Mouse (Mus musculus): ENCODE data around the gene Kri1.
A peak's percentile ranks its signal among the peaks of the same experiment; 100 is the strongest.
"Not testable (repeated sequence)": the region's sequence is repeated elsewhere in the genome, so short reads cannot be mapped to it uniquely, and the experiment has no call there.

The Kri1 gene

DNA sequence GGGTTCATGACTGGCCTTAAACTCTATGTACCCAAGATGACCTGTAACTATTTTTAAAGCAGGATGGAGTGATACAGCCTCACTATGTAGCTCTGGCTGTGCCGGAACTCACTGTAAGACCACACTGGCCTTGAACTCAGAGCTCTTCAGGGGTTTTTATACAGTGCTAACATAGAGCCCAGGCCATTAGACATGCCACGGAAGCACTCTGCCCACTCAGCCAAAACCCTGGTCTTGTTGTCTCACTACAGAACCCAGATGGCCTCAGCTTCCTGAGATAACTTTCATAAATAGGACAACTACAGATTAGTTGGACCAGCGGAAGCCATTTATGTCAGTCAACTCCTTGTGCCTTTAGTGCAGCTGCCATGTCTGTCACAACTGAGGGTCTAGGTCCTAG is 13.4 kb downstream of the Kri1 start:
- DNase-seq (ENCODE audit: low read depth, low spot score), result no peak

GRCm38 (mm10) chr9:21273520-21274228 is 14.1 kb downstream of the Kri1 start:
- no peak for DNase-seq (ENCODE audit: low read depth, low spot score)

DNA sequence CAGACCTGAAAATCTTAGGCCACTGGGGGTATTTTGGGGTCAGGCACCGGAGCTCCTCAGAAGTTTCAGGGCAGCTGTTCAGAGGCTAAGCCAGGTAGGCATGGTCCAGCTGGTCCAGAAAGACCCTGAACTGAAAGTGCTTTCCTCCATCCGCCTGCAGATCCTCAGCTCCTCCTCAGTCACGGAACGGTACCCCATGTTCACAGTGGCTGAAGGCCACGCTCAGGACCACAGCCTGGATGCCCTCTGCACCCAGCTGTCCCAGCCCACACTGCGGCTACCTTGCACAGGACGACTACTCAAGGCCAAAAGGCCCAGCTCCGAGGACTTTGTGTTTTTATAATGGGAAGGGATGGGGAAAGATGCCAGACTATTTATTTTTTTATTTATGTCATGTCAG is 14.7 kb downstream of the Kri1 start:
- no peak for DNase-seq (ENCODE audit: low read depth, low spot score)

DNA sequence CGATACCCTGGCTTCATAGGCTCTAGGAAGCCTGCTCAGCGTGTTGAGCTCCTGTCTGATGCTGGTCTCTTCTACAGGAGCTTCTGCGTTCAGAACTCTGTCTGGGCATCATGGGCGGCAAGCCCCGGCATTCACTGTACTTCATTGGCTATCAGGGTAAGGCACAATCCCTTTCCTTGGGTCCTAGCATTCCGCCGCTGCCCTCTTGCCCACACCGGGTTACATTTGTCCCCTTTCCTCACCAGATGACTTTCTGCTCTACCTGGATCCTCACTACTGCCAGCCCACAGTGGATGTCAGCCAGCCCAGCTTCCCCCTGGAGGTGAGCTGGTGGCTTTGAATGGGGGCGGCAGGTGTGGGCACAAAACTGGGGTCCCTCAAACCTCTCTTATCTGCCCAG is 15.4 kb downstream of the Kri1 start:
- no peak for DNase-seq (ENCODE audit: low read depth, low spot score)

DNA sequence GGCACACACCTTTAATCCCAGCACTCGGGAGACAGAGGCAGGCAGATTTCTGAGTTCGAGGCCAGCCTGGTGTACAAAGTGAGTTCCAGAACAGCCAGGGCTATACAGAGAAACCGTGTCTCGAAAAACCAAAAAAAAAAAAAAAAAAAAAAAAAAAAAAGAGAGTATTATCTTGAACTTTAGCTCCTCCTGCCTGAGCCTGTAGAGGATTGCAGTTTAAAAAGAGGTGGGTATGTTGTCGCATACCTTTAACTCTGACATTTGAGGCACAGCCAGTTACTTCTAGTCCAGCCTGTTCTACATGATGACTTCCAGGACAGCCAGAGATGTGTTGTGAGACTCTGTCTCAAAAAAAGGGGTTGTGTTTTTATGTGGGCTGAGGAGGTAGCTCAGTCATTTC is 18.2 kb downstream of the Kri1 start:
- not testable (repeated sequence) for DNase-seq (ENCODE audit: low read depth, low spot score)

- no peak for DNase-seq (ENCODE audit: low read depth, low spot score)
These were observed 19.5 kb downstream of the Kri1 start for GRCm38 (mm10) chr9:21268305-21268704.

- no peak for DNase-seq (ENCODE audit: low read depth, low spot score)
These were observed 20.9 kb downstream of the Kri1 start for GRCm38 (mm10) chr9:21266889-21267288.

GRCm38 (mm10) chr9:21265611-21266010 is 22.2 kb downstream of the Kri1 start:
- DNase-seq (ENCODE audit: low read depth, low spot score), result no peak

GRCm38 (mm10) chr9:21265000-21265561 is 22.7 kb downstream of the Kri1 start, which contains the start of gene Atg4d:
Atg4d (plus strand) TSS chr9:21265293.
- peak; percentile 93 for DNase-seq (ENCODE audit: low read depth, low spot score)

DNA sequence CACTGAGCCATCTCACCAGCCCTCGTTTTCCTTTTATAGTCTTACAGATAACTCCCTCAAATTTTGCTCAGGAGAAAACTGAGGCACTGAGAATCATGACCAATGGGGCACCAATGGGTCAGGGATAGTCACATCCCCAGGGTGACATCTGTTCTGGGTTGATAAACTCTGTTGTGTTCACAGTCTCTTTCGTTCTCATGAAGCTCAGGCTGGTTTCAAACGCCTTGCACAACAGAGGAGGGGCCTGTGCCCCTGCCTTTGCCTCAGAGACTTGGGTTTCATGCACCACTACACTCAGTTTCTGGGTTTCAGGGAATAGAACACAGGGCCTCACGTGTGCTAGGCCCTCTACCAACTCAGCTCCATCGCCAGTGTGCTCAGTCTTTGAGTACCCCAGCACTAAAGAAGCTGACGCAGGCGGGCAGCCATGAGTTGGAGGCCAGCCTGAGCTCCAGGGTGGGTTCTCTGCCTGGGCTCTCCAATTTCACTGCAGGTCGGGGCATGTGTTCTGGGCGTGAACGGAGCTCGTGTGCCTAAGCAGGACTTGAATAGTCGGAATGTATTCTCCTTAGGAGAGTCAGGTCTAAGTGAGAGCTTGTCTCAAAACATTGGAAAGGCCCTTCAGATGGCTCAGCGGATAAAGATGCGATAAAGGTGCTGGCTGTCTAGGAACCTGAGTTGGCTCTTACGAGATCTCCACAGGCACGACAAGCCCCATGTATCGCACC is 23.3 kb downstream of the Kri1 start:
- DNase-seq (ENCODE audit: low read depth, low spot score), result no peak

DNA sequence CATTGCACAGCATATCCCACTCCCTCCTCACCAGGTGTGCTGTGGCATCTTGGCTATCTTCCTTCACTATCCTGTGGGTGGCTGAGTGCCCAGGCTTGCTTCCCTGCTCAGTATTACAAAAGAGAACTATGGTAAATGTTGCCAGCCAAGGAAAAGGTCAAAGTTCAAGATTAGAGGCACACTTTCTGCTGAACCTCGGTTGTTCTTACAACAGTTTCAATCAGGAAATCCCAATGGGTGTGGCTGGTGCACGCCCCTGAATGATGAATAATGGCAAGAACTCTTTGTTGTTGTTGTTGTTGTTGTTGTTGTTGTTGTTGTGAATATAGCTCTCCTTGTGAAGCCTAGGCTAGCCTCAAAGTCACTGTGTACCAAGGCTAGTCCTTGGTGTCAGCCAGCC is 25.9 kb downstream of the Kri1 start:
- DNase-seq (ENCODE audit: low read depth, low spot score), result no peak

DNA sequence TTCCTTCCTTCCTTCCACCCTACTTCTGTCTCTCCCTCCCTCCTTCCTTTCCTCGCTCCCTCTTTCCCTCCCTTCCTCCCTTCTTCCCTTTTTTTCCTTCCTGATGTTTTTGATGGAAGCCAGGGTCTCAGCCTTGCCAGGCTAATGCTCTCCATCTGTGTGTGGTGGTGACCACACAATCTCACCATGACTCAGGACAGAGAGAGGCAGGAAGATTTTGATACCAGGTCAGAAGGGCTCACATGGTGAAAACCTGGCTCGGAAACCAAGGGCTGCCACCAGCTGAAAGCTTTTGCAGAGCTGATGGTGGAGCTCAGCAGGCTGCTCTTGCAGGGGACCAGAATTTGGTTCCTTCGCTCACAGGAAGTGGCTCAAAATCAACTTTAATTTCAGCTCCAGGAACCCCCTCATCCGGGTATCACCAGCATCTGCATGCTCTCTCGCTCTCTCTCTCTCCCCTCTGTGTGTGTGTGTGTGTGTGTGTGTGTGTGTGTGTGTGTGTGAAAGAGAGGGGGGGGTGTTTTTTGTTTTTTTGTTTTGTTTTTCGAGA is 27.2 kb downstream of the Kri1 start:
- peak; percentile 48 for DNase-seq (ENCODE audit: low read depth, low spot score)

GRCm38 (mm10) chr9:21256349-21256748 is 31.4 kb downstream of the Kri1 start:
- DNase-seq (ENCODE audit: low read depth, low spot score), result not testable (repeated sequence)

- no peak for DNase-seq (ENCODE audit: low read depth, low spot score)
These were observed 33.1 kb downstream of the Kri1 start for GRCm38 (mm10) chr9:21254690-21255089.

DNA sequence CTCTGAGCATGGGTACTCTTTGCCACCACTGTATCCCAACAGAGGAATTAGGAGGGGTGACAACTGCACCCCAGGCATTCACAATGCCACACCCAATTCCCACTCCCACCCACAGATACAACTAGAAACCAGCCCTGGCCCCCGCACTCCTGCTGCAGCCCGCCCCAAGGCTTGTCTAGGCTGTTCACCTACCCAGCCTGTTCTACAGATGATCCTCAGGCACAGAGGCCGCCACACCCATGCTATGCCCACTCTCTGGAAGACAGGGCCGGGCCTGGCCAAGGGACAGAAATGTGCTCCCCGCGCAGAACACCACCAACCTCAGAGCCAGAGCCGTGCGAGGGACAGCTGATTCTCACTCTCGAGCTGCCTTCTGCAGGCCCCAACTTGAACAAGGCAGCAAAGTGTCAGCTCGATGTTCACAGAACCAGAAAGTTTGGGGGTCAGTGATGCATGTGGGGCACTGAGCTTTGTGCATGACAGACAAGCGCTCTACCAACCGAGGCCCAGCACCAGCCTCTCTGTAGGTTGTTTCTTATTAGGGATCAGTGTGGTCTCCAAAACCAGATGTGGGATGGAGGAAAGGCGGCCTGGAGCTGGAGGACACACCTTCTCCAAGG is 36.5 kb downstream of the Kri1 start:
- no peak for DNase-seq (ENCODE audit: low read depth, low spot score)

DNA sequence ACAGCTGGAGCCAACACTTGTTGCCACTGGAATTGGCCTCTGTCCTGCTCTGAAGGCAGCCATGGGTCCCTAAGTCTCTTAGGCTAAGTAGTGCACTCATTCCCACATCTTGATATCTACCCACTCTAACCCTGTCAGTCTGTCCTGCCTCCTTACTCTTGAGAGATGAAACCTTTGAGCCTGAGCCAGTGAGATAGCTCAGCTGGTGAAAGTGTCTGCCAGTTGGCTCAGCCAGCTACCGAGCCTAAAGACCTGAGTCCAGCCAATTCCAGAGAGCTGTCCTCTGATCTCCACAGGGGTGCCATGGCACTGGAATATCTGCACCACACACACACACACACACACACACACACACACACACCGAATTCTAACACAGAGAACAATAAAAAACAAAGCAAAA is 37.3 kb downstream of the Kri1 start:
- DNase-seq (ENCODE audit: low read depth, low spot score), result no peak

DNA sequence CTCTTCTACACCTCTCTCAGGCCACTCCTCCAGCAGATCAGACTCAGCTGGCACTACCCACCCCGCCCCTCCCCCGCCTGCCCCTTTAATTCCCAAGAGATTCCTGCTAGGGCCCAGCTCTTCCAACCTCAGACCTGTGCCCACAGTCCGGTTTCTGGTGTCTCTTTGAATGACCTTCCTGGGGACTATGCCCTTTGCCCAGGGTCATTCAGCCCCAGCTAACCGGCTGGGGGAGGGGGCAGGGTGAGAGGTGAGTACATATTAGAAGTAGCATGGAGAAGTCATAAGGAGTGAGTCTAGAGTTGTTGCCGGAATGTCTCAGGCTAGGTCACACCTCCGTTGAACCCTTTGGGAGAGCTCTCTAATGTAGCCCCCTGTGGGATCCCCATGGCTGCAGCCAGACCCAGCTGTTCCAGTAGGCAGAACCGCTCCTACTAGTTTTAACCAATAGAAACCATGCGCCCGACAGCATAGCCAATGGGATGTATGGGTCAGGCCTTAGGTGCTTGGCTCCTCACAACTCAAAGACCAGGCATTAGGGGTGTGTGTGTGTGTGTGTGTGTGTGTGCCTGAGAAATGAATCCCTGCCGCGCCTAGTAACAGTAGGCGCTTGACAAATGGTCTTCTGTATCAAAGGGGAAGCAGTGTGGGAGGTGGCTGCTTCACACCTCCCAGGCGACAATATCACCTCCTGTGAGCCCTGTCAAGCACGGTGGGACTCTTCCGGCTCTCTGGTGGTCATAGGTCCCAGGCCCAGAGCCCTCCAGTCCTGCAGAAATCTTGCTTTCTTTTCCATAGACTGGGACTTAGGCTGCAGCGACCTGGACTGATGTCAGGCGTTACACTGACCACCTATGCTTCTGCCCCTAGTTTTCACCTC is 37.9 kb downstream of the Kri1 start:
- DNase-seq (ENCODE audit: low read depth, low spot score), result no peak

GRCm38 (mm10) chr9:21248326-21248725 is 39.4 kb downstream of the Kri1 start, which contains the start of gene S1pr5:
S1pr5 (minus strand) TSS chr9:21248443.
- no peak for DNase-seq (ENCODE audit: low read depth, low spot score)

DNA sequence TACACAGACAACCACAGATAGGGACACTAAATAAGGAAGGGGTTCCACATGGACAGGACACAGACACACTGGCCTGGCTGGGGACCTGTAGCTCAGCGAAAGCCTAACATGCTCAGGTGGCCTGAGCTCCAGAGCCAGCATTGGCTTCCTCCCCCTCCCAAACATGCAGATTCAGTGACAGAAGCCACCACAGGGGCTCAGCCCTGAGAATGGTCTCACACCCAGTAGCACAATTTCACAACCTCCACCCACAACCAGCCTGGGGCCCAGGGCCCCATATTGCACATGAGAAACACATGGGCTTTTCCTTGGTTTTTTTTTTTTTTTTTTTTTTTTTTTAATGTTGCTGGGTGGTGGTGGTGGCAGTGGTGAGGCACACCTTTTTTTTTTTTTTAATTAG is 41.4 kb downstream of the Kri1 start:
- no peak for DNase-seq (ENCODE audit: low read depth, low spot score)

DNA sequence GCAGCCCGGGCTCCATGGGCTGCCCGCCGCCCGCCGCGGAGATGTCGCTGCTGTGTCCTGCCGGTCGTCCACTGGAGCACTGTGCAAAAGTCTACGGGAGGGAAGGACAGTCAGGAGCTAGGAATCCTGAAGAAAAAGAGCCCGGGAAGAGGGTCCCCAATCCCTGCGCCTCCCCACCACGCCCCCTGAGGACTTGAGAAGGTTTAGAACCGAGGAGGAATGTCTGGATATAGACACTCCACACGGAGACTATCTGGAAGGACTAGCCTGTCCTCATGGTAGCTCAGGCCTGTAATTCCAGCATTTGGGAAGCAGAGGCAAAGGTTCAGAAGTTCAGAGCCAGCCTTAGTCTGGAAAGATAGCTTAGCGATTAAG is 42.7 kb downstream of the Kri1 start:
- DNase-seq (ENCODE audit: low read depth, low spot score), result no peak
